Mouse (Mus musculus) liver, postnatal 0 days (tissue): ENCODE results near the gene Clip2.

Experiments
- CTCF ChIP-seq: sonication (generic); IDR thresholded peaks from 2 replicates; pipeline ENCODE4 v1.5.1; 2016; ENCODE audit warnings: antibody characterized with exemption, low read depth
- EP300 ChIP-seq: IDR thresholded peaks from 2 replicates; pipeline ENCODE4 v1.6.1; 2016; ENCODE audit warnings: antibody characterized with exemption, low read depth, mild to moderate bottlenecking

DNA sequence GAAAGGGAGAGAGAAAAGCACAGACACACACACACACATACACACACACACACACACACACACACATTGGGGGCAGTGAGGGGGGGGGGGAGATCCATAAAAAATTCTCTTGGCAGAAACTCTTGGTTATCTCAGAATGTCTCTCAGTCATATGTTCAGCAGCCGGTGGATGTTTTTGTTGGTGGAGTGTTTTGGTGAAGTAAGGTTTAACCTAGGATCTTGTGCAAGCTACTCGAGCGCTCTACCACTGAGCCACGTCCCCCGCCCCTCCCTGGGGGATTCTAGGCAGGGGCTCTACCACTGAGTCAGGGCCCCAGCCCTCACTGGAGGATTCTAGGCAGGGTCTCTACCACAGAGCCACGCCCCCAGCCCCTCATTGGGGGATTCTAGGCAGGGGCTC is 16.2 kb downstream of the Clip2 start:
- TF ChIP-seq CTCF (no peak), EP300 (no peak)
